Mouse (Mus musculus): ENCODE data around the gene Man2a1. TPM values are rescaled to one million over a fixed set of nuclear protein-coding genes. Genes with fewer than 3 reads are reported as not detected.

Man2a1 gene
- polyA plus RNA-seq, 1 experiment from 2014 or later = 3.0 TPM

Other genes with a start within 250 kb of the Man2a1 start
- not detected in 2 replicates for gene 4930583I09Rik, start 235.3 kb downstream of the Man2a1 start, polyA plus RNA-seq (2014; fragmentation: Nextera tagmentation; extraction: Ambion mirVana)

Measured in midbrain, embryonic 11.5 days (tissue).